Mouse (Mus musculus) kidney, postnatal 10 days (tissue): ENCODE data around the gene Smyd4.

Experiments used
- DNase-seq: peaks from one replicate; pipeline ENCODE4 v3.0.0; 2021; ENCODE audit warnings: mixed read lengths

The Smyd4 gene

GRCm38 (mm10) chr11:75453991-75454930 is 106.0 kb downstream of the Smyd4 start, which contains the start of gene Wdr81:
Gene Wdr81, minus strand, starts transcription at chr11:75454717.
- DNase-seq: peak; percentile 94
